In genomic region chr13:113197872-113198502, GRCm38 (mm10) we compare ENCODE assay signal across 20 mouse cellular contexts. TPM values are rescaled to one million over a fixed set of nuclear protein-coding genes. Genes with fewer than 3 reads are reported as not detected.
A peak's percentile ranks its signal among the peaks of the same experiment; 100 is the strongest.
DNase-seq lines count a peak whose midpoint lies in the region; ATAC-seq and TF ChIP-seq lines count a peak whose summit lies in the region.
"Had no signal": no experiment of that assay in that cellular context is flagged by ENCODE, and none has a peak within 500 bp of the region (broad histone marks: within the 10 kb centered on the region; RNA-seq: fewer than 3 reads in every experiment).

No protein-coding gene starts in this region.

- no peak for TF ChIP-seq CTCF in thymus, adult 2 months (IDR thresholded peaks at IDR 0.05; ENCODE audit: borderline replicate concordance, control insufficient read depth, extremely low read depth, insufficient read depth, low read length, poor library complexity)

- peak overlapping the region; percentile 63 for H3K27ac ChIP-seq in thymus, adult 2 months (ENCODE audit: control insufficient read depth, insufficient read depth, low read length)
- H3K27ac ChIP-seq: embryonic facial prominence, embryonic 13.5 days; forebrain, embryonic 12.5 days; heart, embryonic 13.5 days; hindbrain, embryonic 13.5 days; kidney, embryonic 15.5 days; liver, embryonic 13.5 days; macrophage had no signal

- H3K27me3 ChIP-seq in thymus, adult 2 months (ENCODE audit: control insufficient read depth, insufficient read depth, low read length) = no peaks in the 10 kb centered on the region
- H3K27me3 ChIP-seq: embryonic facial prominence, embryonic 13.5 days; forebrain, embryonic 12.5 days; heart, embryonic 13.5 days; hindbrain, embryonic 13.5 days; kidney, embryonic 15.5 days; liver, embryonic 13.5 days had no signal

- intact Hi-C loops in gastrocnemius, postnatal 36 days (cut with DNase I) = no loop called here

- H3K4me3 ChIP-seq in thymus, adult 2 months (ENCODE audit: control insufficient read depth, insufficient read depth, low read length) = peak overlapping the region; percentile 14
- H3K4me3 ChIP-seq: embryonic facial prominence, embryonic 13.5 days; forebrain, embryonic 12.5 days; heart, embryonic 13.5 days; hindbrain, embryonic 13.5 days; kidney, embryonic 15.5 days; liver, embryonic 13.5 days had no signal

- ATAC-seq in activated CD4-positive, CD25-positive, alpha-beta regulatory T cell, adult 4 months = peak; percentile 96
- ATAC-seq in monocyte, adult 5-6 weeks (replicated peaks; ENCODE audit: insufficient number of reproducible peaks, low FRiP score, low TSS enrichment, poor library complexity, severe bottlenecking) = peak; percentile 31; the same call in 1 of the 2 replicates

- 3% methylated on average over 9 of the region's 9 CpGs for WGBS in thymus, adult 2 months

- H3K36me3 ChIP-seq in thymus, adult 2 months (ENCODE audit: control insufficient read depth, insufficient read depth, low read length) = no peaks in the 10 kb centered on the region
- H3K36me3 ChIP-seq: embryonic facial prominence, embryonic 13.5 days; forebrain, embryonic 12.5 days; heart, embryonic 13.5 days; hindbrain, embryonic 13.5 days; kidney, embryonic 15.5 days; liver, embryonic 13.5 days had no signal

- DNase-seq in thymus, adult 2 months = peak; percentile 25
- DNase-seq in thymus, adult 18-20 months = no peak
- no peak for DNase-seq in embryo, embryonic 10 days (ENCODE audit: low spot score)
- DNase-seq in gastrocnemius, postnatal 36 days = no peak
- DNase-seq in c-Kit-positive CD71-positive TER-119-positive erythroid progenitor cells, embryonic 14.5 days (ENCODE audit: low spot score) = no peak
- DNase-seq: cerebellum, adult 9-11 months; layer of hippocampus, adult 9-11 months; liver, embryonic 13.5 days had no signal

- TF ChIP-seq POLR2A in thymus, adult 2 months (IDR thresholded peaks at IDR 0.05; ENCODE audit: control insufficient read depth, extremely low read depth, insufficient read depth, low read length, poor library complexity) = no peak

- H3K4me1 ChIP-seq in thymus, adult 2 months (replicated peaks; ENCODE audit: control insufficient read depth, insufficient read depth, low read length) = peaks cover 15% of the 10 kb centered on the region
- H3K4me1 ChIP-seq: embryonic facial prominence, embryonic 13.5 days; hindbrain, embryonic 13.5 days; kidney, embryonic 15.5 days; liver, embryonic 13.5 days had no signal

RNA-seq across cellular contexts. Expression of gene Esm1, which starts 11.5 kb away (rescaled TPM):
- 0.58 and 0.73 TPM in 2 replicates for polyA plus RNA-seq in thymus, adult 2 months (2012; rRNA removed)
- polyA plus RNA-seq in activated CD4-positive, CD25-positive, alpha-beta regulatory T cell, adult 4 months (2017; shearing (Covaris generic)) = not detected
- total RNA-seq in monocyte, adult 5-6 weeks (2017) = 0.32 to 0.39 TPM in 2 of 3 replicates, not detected in the other
- under 1 TPM; 0.39 to 0.56 TPM for total RNA-seq in gastrocnemius, postnatal 36 days (2021)
- total RNA-seq: ES-E14 had no signal
- polyA plus RNA-seq: macrophage had no signal

RNA-seq across cellular contexts. Expression of gene Gzmk, which starts 27.7 kb away (rescaled TPM):
- 0.20 TPM in 1 of 2 replicates, not detected in the other for polyA plus RNA-seq in thymus, adult 2 months (2012; rRNA removed)
- 1 to 10 TPM; 1.2 TPM for polyA plus RNA-seq in activated CD4-positive, CD25-positive, alpha-beta regulatory T cell, adult 4 months (2017; shearing (Covaris generic))
- 1.8 TPM in 1 of 3 replicates, not detected in the others for total RNA-seq in monocyte, adult 5-6 weeks (2017)
- total RNA-seq in gastrocnemius, postnatal 36 days (2021) = not detected
- total RNA-seq: ES-E14; gastrocnemius, adult 18-20 months; left cerebral cortex, postnatal 25 days had no signal
- polyA plus RNA-seq: embryonic facial prominence, embryonic 13.5 days; forebrain, embryonic 12.5 days; heart, embryonic 13.5 days; hindbrain, embryonic 13.5 days; kidney, embryonic 15.5 days; liver, embryonic 13.5 days; macrophage; neural tube, embryonic 11.5 days had no signal
